Mouse (Mus musculus): ENCODE measurements around the gene Erbb2.

DNA sequence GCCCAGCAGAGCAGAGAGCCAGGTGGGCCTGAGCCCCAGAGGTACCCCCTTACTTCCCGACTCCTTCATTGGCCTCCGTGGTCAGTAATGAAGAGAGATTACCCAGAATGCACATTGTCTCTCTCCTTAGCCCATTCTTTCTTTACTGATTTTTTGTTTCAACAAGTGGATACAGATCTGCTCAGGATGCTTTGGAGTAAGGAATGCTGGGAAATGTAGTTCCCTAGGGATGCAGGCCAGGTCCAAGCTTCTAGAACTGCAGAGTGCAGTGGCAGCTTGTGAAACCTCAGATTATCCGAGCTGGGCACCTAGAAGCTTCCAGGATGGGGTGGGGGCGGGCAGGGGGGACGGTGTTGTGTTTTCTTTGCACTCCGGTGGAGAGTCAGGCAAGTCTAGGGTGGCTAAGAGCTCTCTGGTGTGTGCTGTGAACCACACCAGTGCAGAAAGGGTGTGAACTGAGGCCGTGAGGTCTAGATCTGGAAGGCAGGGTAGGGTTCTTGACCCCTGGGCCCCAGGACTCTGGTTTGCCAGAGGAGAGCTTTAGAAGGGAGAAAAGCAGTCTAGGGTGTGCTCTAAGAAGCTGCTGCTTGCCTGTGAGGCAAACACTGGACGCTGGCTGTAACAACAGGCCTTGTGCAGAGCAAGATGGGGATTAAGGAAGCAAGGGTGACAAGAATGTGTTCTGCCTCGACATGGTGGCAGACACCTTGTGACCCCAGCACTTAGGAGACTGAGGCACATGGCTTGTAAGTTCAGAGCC lies 19.7 kb downstream of the Erbb2 start:
- TF ChIP-seq FLI1 (IDR thresholded peaks at IDR 0.05; ENCODE audit: low read length) (no peak), GATA1 (IDR thresholded peaks at IDR 0.05; ENCODE audit: borderline replicate concordance, low read length) (no peak)
